Mouse (Mus musculus): ENCODE results near the gene Yes1. TPM values are rescaled to one million over a fixed set of nuclear protein-coding genes. Genes with fewer than 3 reads are reported as not detected.
"Not testable (repeated sequence)": the region's sequence is repeated elsewhere in the genome, so short reads cannot be mapped to it uniquely, and the experiment has no call there.

Yes1 gene
- total and polyA plus RNA-seq, 3 experiments, result 2.0 to 4.1 (median 2.2) TPM

DNA sequence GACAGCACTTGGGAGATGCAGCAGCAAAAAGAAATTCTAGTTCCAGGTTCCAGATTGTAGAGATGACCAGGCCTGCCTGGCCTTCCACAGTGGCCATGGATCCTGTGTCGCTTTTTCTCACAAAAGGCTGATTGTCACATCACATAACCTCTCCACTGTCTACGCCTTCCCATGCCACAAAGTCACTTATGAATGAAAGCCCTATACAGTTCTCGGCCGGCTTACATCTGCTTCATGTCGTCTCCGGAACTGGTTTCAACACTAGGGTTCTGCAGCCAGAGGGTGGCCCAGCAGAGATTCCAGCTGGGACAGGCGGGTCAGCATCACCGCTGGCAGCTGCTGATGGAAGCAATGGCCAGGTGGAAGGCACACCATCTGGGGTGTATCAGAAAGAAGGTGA is 117.9 kb downstream of the Yes1 start (continued):
- no peak for TF ChIP-seq JUND (conservative IDR thresholded peaks at IDR 0.05; ENCODE audit: low read depth, low read length)
- TF ChIP-seq MAX (IDR thresholded peaks at IDR 0.05; ENCODE audit: low read length), result no peak
- no peak for TF ChIP-seq RCOR1 (conservative IDR thresholded peaks at IDR 0.05; ENCODE audit: low read depth, low read length)
- TF ChIP-seq UBTF (IDR thresholded peaks at IDR 0.05; ENCODE audit: low read depth, low read length), result no peak

DNA sequence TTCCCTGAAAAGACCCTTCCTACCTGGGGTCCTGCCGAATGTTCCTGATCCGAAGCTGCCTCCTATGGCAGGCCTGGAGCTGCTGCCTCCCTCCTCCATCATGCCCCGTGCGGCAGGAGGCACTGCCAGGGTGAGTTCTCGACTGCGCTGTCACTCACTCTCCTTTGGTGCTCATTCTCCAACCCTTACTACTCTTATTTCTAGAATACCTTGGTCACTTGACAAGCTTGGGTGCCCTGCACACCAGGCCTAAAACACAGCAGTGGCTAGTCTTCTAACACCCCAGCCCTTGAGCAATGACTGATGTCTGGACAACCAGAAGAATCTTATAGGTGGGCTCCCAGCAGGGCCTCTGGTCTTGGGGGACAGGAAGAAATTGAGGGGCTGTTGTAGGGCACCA is 122.9 kb downstream of the Yes1 start:
- in situ Hi-C loops (cut with MboI; ENCODE audit: low pct_ligation_motif_present, low pct_unique_long_range_greater_than_20kb, low sequenced_read_pairs); H3K4me1 ChIP-seq (ENCODE audit: control insufficient read depth in 1 of 2, insufficient read depth in 2 of 2); H3K79me2 ChIP-seq (replicated peaks; ENCODE audit: control insufficient read depth, extremely low read depth, insufficient read depth, poor library complexity, severe bottlenecking); H3K4me2 ChIP-seq (ENCODE audit: insufficient read depth, low read depth, poor library complexity, severe bottlenecking); DNase-seq (ENCODE audit: extremely low read depth); dilution Hi-C loops (cut with MboI; ENCODE audit: extremely low pct_ligation_motif_present, extremely low pct_unique_long_range_greater_than_20kb, low sequenced_read_pairs); H3K4me3 ChIP-seq (replicated peaks in 1 of 3; ENCODE audit: low read depth in 2 of 3, low read length in 2 of 3, poor library complexity in 1 of 3); H3K27me3 ChIP-seq (replicated peaks); H3K27ac ChIP-seq (ENCODE audit: insufficient read depth, low read depth); H3K9me3 ChIP-seq (replicated peaks; ENCODE audit: low read length); H3K9ac ChIP-seq (ENCODE audit: insufficient read depth, low read depth): not testable (repeated sequence)
- peaks cover 32 to 58% of the 10 kb centered on the region in 2 experiments for H3K36me3 ChIP-seq (replicated peaks in 1 of 2; ENCODE audit: control insufficient read depth in 1 of 2, insufficient read depth in 1 of 2, low read length in 1 of 2)

DNA sequence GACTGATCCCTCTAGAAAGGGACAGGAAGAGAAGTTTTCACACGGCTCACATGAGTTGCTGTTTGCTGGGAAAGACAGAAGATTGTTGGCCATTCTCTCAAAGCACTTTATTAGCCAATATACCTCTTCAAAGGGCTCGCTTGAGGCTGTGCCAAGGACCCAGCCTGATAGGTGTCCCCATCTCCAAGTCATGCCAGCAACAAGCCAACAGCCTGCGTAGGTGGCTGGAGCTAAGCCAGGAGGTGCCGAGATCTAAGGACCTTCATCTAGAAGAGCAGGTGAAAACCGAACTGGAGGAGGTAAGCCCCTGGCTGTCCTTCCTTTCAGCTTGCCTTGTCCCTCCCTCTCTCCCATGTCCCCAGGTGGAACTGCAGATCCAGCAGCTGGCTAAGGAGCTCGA is 124.8 kb downstream of the Yes1 start:
- Histone ChIP-seq H3K4me1 (ENCODE audit: control insufficient read depth in 1 of 2, insufficient read depth in 2 of 2) (0 out of 4 replicates have a peak, but pooled peaks cover 0 to 3% of the 10 kb centered on the region in 2 experiments), H3K27ac (ENCODE audit: insufficient read depth, low read depth) (no peak overlapping the region), H3K36me3 (replicated peaks in 1 of 2; ENCODE audit: control insufficient read depth in 1 of 2, insufficient read depth in 1 of 2, low read length in 1 of 2) (peaks cover 34 to 68% of the 10 kb centered on the region in 2 experiments), H3K9ac (ENCODE audit: insufficient read depth, low read depth) (no peak overlapping the region), H3K4me3 (replicated peaks in 1 of 3; ENCODE audit: low read depth in 2 of 3, low read length in 2 of 3, poor library complexity in 1 of 3) (no peak overlapping the region), H3K9me3 (replicated peaks; ENCODE audit: low read length) (no peaks in the 10 kb centered on the region), H3K79me2 (replicated peaks; ENCODE audit: control insufficient read depth, extremely low read depth, insufficient read depth, poor library complexity, severe bottlenecking) (no peaks in the 10 kb centered on the region), H3K27me3 (replicated peaks) (no peaks in the 10 kb centered on the region), H3K4me2 (ENCODE audit: insufficient read depth, low read depth, poor library complexity, severe bottlenecking) (no peak overlapping the region)
- dilution Hi-C loops (cut with MboI; ENCODE audit: extremely low pct_ligation_motif_present, extremely low pct_unique_long_range_greater_than_20kb, low sequenced_read_pairs), result no loop called here
- in situ Hi-C loops (cut with MboI; ENCODE audit: low pct_ligation_motif_present, low pct_unique_long_range_greater_than_20kb, low sequenced_read_pairs), result no loop called here
- DNase-seq (ENCODE audit: extremely low read depth), result no peak
- TF ChIP-seq ZNF384 (IDR thresholded peaks at IDR 0.05; ENCODE audit: low read depth, low read length), result no peak

Other genes with a start within 250 kb of the Yes1 start
- gene Ppp1cb, start 152.3 kb upstream of the Yes1 start, total RNA-seq (2012; rRNA removed), result 45.3 and 50.8 TPM in 2 replicates
- gene Ppp1cb, start 152.3 kb upstream of the Yes1 start, total RNA-seq (2014; rRNA removed), result 116 and 127 TPM in 2 replicates
- gene Ppp1cb, start 152.3 kb upstream of the Yes1 start, polyA plus RNA-seq (2012; ENCODE audit: insufficient read length, low read depth), result 188 and 194 TPM in 2 replicates
- 45.2 and 48.5 TPM in 2 replicates for gene Pisd, start 174.5 kb downstream of the Yes1 start, total RNA-seq (2012; rRNA removed)
- 54.4 and 57.1 TPM in 2 replicates for gene Pisd, start 174.5 kb downstream of the Yes1 start, total RNA-seq (2014; rRNA removed)
- gene Pisd, start 174.5 kb downstream of the Yes1 start, polyA plus RNA-seq (2012; ENCODE audit: insufficient read length, low read depth), result 52.1 and 54.8 TPM in 2 replicates
- gene Gm20671, start 215.9 kb downstream of the Yes1 start, total RNA-seq (2012; rRNA removed), result 0.81 TPM in 1 of 2 replicates, not detected in the other
- gene Gm20671, start 215.9 kb downstream of the Yes1 start, total RNA-seq (2014; rRNA removed), result not detected in 2 replicates
- gene Gm20671, start 215.9 kb downstream of the Yes1 start, polyA plus RNA-seq (2012; ENCODE audit: insufficient read length, low read depth), result not detected in 2 replicates
- 15.6 and 16.8 TPM in 2 replicates for gene Prr14l, start 243.1 kb downstream of the Yes1 start, total RNA-seq (2012; rRNA removed)
- gene Prr14l, start 243.1 kb downstream of the Yes1 start, total RNA-seq (2014; rRNA removed), result 4.5 and 5.4 TPM in 2 replicates
- 10.7 and 14.5 TPM in 2 replicates for gene Prr14l, start 243.1 kb downstream of the Yes1 start, polyA plus RNA-seq (2012; ENCODE audit: insufficient read length, low read depth)